Mouse (Mus musculus) liver, adult 2 months (tissue): ENCODE measurements around the gene Abtb1.

Source experiments
- CTCF ChIP-seq: fragments of 200-500 bp; IDR thresholded peaks from 2 replicates; pipeline ENCODE4 v1.5.1; 2011; ENCODE audit warnings: low read depth, low read length, control low read depth
- POLR2A ChIP-seq: fragments of 200-500 bp; IDR thresholded peaks from 2 replicates; pipeline ENCODE4 v1.6.1; 2011; ENCODE audit warnings: low read length, control low read depth; ENCODE audit not compliant: insufficient read depth; ENCODE audit errors: extremely low read depth

DNA sequence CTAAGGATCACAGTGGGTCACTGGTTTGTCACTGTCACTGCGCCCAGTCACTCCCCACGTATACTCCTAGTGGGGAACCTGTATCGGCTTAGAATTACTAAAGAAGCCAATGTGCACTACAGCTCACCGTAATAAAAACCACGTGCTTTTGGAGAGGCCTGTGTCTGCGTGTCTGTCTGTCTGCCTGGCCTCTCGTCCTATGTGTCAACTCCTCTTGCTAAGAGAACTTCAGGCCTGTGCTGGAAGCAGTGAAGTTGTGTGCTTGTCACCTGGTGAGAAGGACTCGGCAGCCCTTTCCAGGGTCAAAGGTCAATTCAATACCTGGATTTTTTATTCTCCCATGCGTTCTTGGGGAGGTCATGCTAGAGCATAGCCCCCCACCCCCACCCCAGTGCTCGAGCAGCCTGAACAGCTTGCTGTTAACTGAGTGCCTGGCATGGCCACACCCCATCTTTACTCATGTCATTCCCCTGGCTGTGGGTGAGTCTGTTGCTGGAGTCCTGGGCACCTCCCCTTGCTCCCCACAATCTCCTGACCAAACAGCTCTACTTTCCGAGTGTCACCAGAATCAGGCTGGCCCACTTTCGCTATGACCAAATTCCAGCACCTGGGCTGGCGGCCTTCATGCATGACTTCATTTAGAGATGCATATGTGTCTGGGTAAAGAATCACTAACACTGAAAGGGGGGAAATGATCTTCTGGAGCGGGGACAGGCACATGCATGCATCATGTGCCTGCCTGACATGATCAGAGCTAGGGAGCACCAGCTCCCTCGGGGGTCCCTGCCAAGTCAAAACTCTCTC is 13.4 kb downstream of the Abtb1 start:
- TF ChIP-seq CTCF (no peak), POLR2A (no peak)
